Mouse (Mus musculus): ENCODE results near the gene Eef2k.

The Eef2k gene

GRCm38 (mm10) chr7:120842345-120843036 lies at the start of gene Eef2k:
Gene Eef2k, plus strand, starts transcription at chr7:120842831.
- peak; percentile 87 for DNase-seq

GRCm38 (mm10) chr7:120795544-120795943 lies 47.1 kb upstream of the Eef2k start:
- no peak for DNase-seq

GRCm38 (mm10) chr7:120796369-120796768 lies 46.3 kb upstream of the Eef2k start:
- DNase-seq: no peak

- DNase-seq: no peak
Measured at GRCm38 (mm10) chr7:120803268-120803667, 39.4 kb upstream of the Eef2k start.

GRCm38 (mm10) chr7:120809705-120810104 lies 32.9 kb upstream of the Eef2k start:
- no peak for DNase-seq

- no peak for DNase-seq
Measured at GRCm38 (mm10) chr7:120811834-120812415, 30.7 kb upstream of the Eef2k start, which contains the start of gene Gm5737. Gene Gm5737, plus strand, starts transcription at chr7:120812365.

- DNase-seq: no peak
Measured at GRCm38 (mm10) chr7:120817552-120817951, 25.1 kb upstream of the Eef2k start.

GRCm38 (mm10) chr7:120819386-120819785 lies 23.2 kb upstream of the Eef2k start:
- DNase-seq: no peak

- peak; percentile 68 for DNase-seq
Measured at GRCm38 (mm10) chr7:120823248-120823647, 19.4 kb upstream of the Eef2k start.

GRCm38 (mm10) chr7:120825097-120825496 lies 17.5 kb upstream of the Eef2k start:
- DNase-seq: no peak

GRCm38 (mm10) chr7:120826408-120826807 lies 16.2 kb upstream of the Eef2k start:
- peak; percentile 34 for DNase-seq

GRCm38 (mm10) chr7:120830431-120831381 lies 11.9 kb upstream of the Eef2k start:
- DNase-seq: peak; percentile 84

GRCm38 (mm10) chr7:120834426-120834825 lies 8.2 kb upstream of the Eef2k start:
- no peak for DNase-seq

- DNase-seq: peak; percentile 76
Measured at GRCm38 (mm10) chr7:120834863-120835372, 7.7 kb upstream of the Eef2k start.

- peak; percentile 99 for DNase-seq
Measured at GRCm38 (mm10) chr7:120835449-120836359, 6.9 kb upstream of the Eef2k start.

GRCm38 (mm10) chr7:120836361-120836760 lies 6.3 kb upstream of the Eef2k start:
- DNase-seq: no peak

- DNase-seq: no peak
Measured at GRCm38 (mm10) chr7:120838436-120839160, 4.0 kb upstream of the Eef2k start.

- DNase-seq: no peak
Measured at GRCm38 (mm10) chr7:120839786-120840185, 2.8 kb upstream of the Eef2k start.

- peak; percentile 65 for DNase-seq
Measured at GRCm38 (mm10) chr7:120843037-120843621, 498 bp downstream of the Eef2k start.

- no peak for DNase-seq
Measured at GRCm38 (mm10) chr7:120843852-120844435, 1.3 kb downstream of the Eef2k start.

- DNase-seq: no peak
Measured at GRCm38 (mm10) chr7:120844689-120845088, 2.1 kb downstream of the Eef2k start.
